Mouse (Mus musculus): ENCODE results near the gene Vsig4. TPM values are rescaled to one million over a fixed set of nuclear protein-coding genes. Genes with fewer than 3 reads are reported as not detected.

Vsig4 gene
- not detected for polyA plus RNA-seq (2012; fragmentation: generic; extraction: Trizol)

DNA sequence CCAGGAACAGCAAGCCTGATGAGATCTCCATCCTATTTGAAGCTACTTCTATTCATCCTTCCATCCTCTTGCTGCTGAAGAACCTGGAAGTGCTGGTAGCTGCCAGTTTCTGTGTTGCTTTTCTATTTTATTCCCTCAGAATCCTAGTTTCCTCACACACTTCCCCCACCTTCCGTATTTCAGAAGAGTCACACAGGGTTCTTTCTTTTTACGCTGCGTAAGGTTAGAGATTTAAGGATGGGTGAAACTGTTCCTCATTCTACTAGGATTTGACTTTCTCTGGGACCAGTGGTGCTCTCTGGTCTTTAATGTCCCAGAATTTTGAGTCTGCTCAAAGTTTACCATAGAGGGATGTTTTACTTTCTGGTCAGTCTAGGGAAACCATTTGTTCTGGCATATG lies at the start of gene Vsig4:
Vsig4 (minus strand) TSS at position 101 of the 400 bp plus-strand sequence.
- Histone ChIP-seq H3K79me2 (ENCODE audit: control insufficient read depth, insufficient read depth) (no peaks in the 10 kb centered on the region), H3ac (ENCODE audit: control insufficient read depth, insufficient read length) (no peak within 1 kb of the TSS), H3K27me3 (ENCODE audit: control insufficient read depth, insufficient read depth, insufficient read length) (no peaks in the 10 kb centered on the region), H3K36me3 (ENCODE audit: control insufficient read depth, insufficient read depth) (no peaks in the 10 kb centered on the region), H3K4me2 (ENCODE audit: low read depth) (no peak within 1 kb of the TSS), H3K4me3 (no peak within 1 kb of the TSS)
- TF ChIP-seq MYOD1 (IDR thresholded peaks at IDR 0.05; ENCODE audit: control insufficient read depth in 1 of 3, insufficient read length in 2 of 3, low read depth in 2 of 3), result no peak
- no peak for TF ChIP-seq REST (IDR thresholded peaks at IDR 0.05; ENCODE audit: insufficient read depth, insufficient read length)
- TF ChIP-seq MAX (IDR thresholded peaks at IDR 0.05; ENCODE audit: low read depth), result no peak
- TF ChIP-seq POLR2A (IDR thresholded peaks at IDR 0.05; ENCODE audit: insufficient read length, low read depth), result no peak
- TF ChIP-seq USF1 (IDR thresholded peaks at IDR 0.05; ENCODE audit: low read depth), result no peak
- TF ChIP-seq E2F4 (IDR thresholded peaks at IDR 0.05; ENCODE audit: insufficient read depth), result no peak

DNA sequence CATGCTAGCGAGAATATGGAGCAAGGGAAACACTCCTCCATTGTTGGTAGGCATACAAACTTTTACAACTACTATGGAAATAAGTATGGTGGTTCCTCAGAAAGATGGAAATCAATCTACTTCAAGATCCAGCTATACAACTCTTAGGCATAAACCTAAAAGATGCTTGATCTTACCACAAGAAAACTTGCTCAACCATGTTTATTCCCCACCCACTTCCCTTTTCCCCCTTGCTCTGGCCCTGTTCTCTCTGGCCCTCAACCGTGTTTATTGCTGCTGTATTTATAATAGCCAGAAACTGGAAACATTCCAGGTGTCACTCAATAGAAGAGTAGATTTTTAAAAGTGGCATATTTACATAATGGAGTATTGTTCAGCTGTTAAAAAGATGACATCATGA lies 45.9 kb upstream of the Vsig4 start:
- H3ac ChIP-seq (ENCODE audit: control insufficient read depth, insufficient read length), result no peak overlapping the region
- TF ChIP-seq E2F4 (IDR thresholded peaks at IDR 0.05; ENCODE audit: insufficient read depth) (no peak), USF1 (IDR thresholded peaks at IDR 0.05; ENCODE audit: low read depth) (no peak), REST (IDR thresholded peaks at IDR 0.05; ENCODE audit: insufficient read depth, insufficient read length) (no peak), TCF3 (IDR thresholded peaks at IDR 0.05; ENCODE audit: insufficient read length, low read depth) (no peak), MYOG (IDR thresholded peaks at IDR 0.05; ENCODE audit: control insufficient read depth in 1 of 3, insufficient read depth in 1 of 3, insufficient read length in 2 of 3, low read depth in 2 of 3) (no peak), CEBPB (IDR thresholded peaks at IDR 0.05; ENCODE audit: insufficient read depth, poor library complexity, severe bottlenecking) (no peak)
- H3K36me3 ChIP-seq (ENCODE audit: control insufficient read depth, insufficient read depth), result no peaks in the 10 kb centered on the region
- H3K27me3 ChIP-seq (ENCODE audit: control insufficient read depth, insufficient read depth, insufficient read length), result no peaks in the 10 kb centered on the region
- no peaks in the 10 kb centered on the region for H3K79me2 ChIP-seq (ENCODE audit: control insufficient read depth, insufficient read depth)
- no peak overlapping the region for H3K4me3 ChIP-seq
- H3K4me2 ChIP-seq (ENCODE audit: low read depth), result no peak overlapping the region

DNA sequence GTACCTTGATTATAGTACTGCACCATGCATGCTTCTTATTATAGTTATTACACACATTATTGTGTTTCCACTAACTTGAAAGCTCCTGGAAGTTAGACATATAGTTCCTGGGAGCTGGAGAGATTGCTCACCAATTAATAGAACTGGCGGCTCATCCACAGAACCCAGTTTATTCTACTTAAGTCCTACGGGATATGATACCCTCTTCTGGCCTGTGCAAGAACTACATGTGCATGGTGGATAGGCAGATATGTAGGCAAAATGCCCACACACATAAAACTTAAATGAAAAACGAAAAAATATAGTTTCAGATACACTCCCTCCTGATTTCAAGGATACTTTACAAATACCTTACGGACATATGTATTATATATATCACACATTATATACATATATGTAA lies 36.5 kb upstream of the Vsig4 start:
- Histone ChIP-seq H3K4me2 (ENCODE audit: low read depth) (no peak overlapping the region), H3K79me2 (ENCODE audit: control insufficient read depth, insufficient read depth) (no peaks in the 10 kb centered on the region), H3K4me3 (no peak overlapping the region), H3K36me3 (ENCODE audit: control insufficient read depth, insufficient read depth) (no peaks in the 10 kb centered on the region), H3ac (ENCODE audit: control insufficient read depth, insufficient read length) (no peak overlapping the region), H3K27me3 (ENCODE audit: control insufficient read depth, insufficient read depth, insufficient read length) (no peaks in the 10 kb centered on the region)
- no peak for TF ChIP-seq USF1 (IDR thresholded peaks at IDR 0.05; ENCODE audit: low read depth)
- TF ChIP-seq TCF3 (IDR thresholded peaks at IDR 0.05; ENCODE audit: insufficient read length, low read depth), result no peak

DNA sequence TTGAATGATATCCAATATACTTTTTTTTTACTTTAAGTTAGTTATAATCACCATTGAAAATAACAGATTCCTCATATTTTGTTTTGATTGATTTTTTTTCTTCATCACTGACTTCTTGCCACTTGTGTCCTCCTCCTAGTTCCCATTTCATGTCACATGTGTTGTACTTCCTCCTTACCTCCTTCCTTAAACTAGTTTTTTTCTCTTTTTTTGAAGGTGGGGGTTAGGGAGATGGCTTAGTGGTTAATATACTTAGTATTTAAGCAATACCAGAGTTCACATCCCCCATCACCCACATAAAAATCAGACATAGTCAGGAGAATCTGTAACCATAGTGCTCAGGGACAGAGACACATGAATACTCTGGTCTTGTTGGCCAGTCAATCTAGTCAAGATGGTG lies 36.7 kb downstream of the Vsig4 start:
- TF ChIP-seq CEBPB (IDR thresholded peaks at IDR 0.05; ENCODE audit: insufficient read depth, poor library complexity, severe bottlenecking) (no peak), REST (IDR thresholded peaks at IDR 0.05; ENCODE audit: insufficient read depth, insufficient read length) (no peak), MYOG (IDR thresholded peaks at IDR 0.05; ENCODE audit: control insufficient read depth in 1 of 3, insufficient read depth in 1 of 3, insufficient read length in 2 of 3, low read depth in 2 of 3) (no peak), POLR2A (IDR thresholded peaks at IDR 0.05; ENCODE audit: insufficient read length, low read depth) (no peak), SRF (IDR thresholded peaks at IDR 0.05; ENCODE audit: control insufficient read depth, insufficient read length, low read depth) (no peak), MAX (IDR thresholded peaks at IDR 0.05; ENCODE audit: low read depth) (no peak)
- no peak overlapping the region for H3K4me2 ChIP-seq (ENCODE audit: low read depth)
- H3K27me3 ChIP-seq (ENCODE audit: control insufficient read depth, insufficient read depth, insufficient read length), result no peaks in the 10 kb centered on the region
- no peaks in the 10 kb centered on the region for H3K79me2 ChIP-seq (ENCODE audit: control insufficient read depth, insufficient read depth)
- H3ac ChIP-seq (ENCODE audit: control insufficient read depth, insufficient read length), result no peak overlapping the region
- H3K4me3 ChIP-seq, result no peak overlapping the region
- no peaks in the 10 kb centered on the region for H3K36me3 ChIP-seq (ENCODE audit: control insufficient read depth, insufficient read depth)

- no peaks in the 10 kb centered on the region for H3K27me3 ChIP-seq (ENCODE audit: control insufficient read depth, insufficient read depth, insufficient read length)
- H3ac ChIP-seq (ENCODE audit: control insufficient read depth, insufficient read length), result no peak overlapping the region
- no peak overlapping the region for H3K4me2 ChIP-seq (ENCODE audit: low read depth)
- no peak for TF ChIP-seq POLR2AphosphoS2 (IDR thresholded peaks at IDR 0.05; ENCODE audit: insufficient read length, low read depth)
- no peak for TF ChIP-seq E2F4 (IDR thresholded peaks at IDR 0.05; ENCODE audit: insufficient read depth)
- no peak for TF ChIP-seq MAX (IDR thresholded peaks at IDR 0.05; ENCODE audit: low read depth)
- no peak for TF ChIP-seq TCF3 (IDR thresholded peaks at IDR 0.05; ENCODE audit: insufficient read length, low read depth)
- no peak for TF ChIP-seq TCF12 (IDR thresholded peaks at IDR 0.05; ENCODE audit: insufficient read depth, poor library complexity, severe bottlenecking)
- TF ChIP-seq CEBPB (IDR thresholded peaks at IDR 0.05; ENCODE audit: insufficient read depth, poor library complexity, severe bottlenecking), result no peak
- no peak for TF ChIP-seq POLR2A (IDR thresholded peaks at IDR 0.05; ENCODE audit: insufficient read length, low read depth)
- TF ChIP-seq USF1 (IDR thresholded peaks at IDR 0.05; ENCODE audit: low read depth), result no peak
- no peak for TF ChIP-seq SRF (IDR thresholded peaks at IDR 0.05; ENCODE audit: control insufficient read depth, insufficient read length, low read depth)
- no peak for TF ChIP-seq REST (IDR thresholded peaks at IDR 0.05; ENCODE audit: insufficient read depth, insufficient read length)
- no peak for TF ChIP-seq MYOG (IDR thresholded peaks at IDR 0.05; ENCODE audit: control insufficient read depth in 1 of 3, insufficient read depth in 1 of 3, insufficient read length in 2 of 3, low read depth in 2 of 3)
- no peak for TF ChIP-seq MYOD1 (IDR thresholded peaks at IDR 0.05; ENCODE audit: control insufficient read depth in 1 of 3, insufficient read length in 2 of 3, low read depth in 2 of 3)
- H3K36me3 ChIP-seq (ENCODE audit: control insufficient read depth, insufficient read depth), result no peaks in the 10 kb centered on the region
- H3K4me3 ChIP-seq, result no peak overlapping the region
- no peaks in the 10 kb centered on the region for H3K79me2 ChIP-seq (ENCODE audit: control insufficient read depth, insufficient read depth)
Observed at GRCm38 (mm10) chrX:96239644-96240043, 53.6 kb downstream of the Vsig4 start.
